Mouse (Mus musculus) limb, embryonic 14.5 days (tissue): ENCODE measurements around the gene Copa. TPM values are rescaled to one million over a fixed set of nuclear protein-coding genes. Genes with fewer than 3 reads are reported as not detected.

Source experiments
- ATAC-seq: fragments of 200-750 bp; cut with Nextera tagmentation; 2 replicates; pipeline ENCODE4 v1.8.0; 2017; ENCODE audit warnings: low read depth, moderate number of reproducible peaks, moderate TSS enrichment; ENCODE audit not compliant: low FRiP score
- DNase-seq: peaks from one replicate; pipeline ENCODE4 v3.0.0-alpha.2; 2015; ENCODE audit warnings: low spot score
- H3K27ac ChIP-seq: fragments of 300-500 bp; sonication (generic); replicated peaks from 2 replicates; pipeline ENCODE4 v1.5.1; 2014; ENCODE audit warnings: low read depth, mild to moderate bottlenecking, low read length, moderate library complexity, mixed read lengths
- H3K27me3 ChIP-seq: fragments of 300-500 bp; sonication (generic); 2 replicates; pipeline ENCODE4 v1.6.1; 2014; ENCODE audit warnings: low read length, mixed read lengths; ENCODE audit not compliant: control insufficient read depth, insufficient read depth
- H3K36me3 ChIP-seq: fragments of 300-500 bp; sonication (generic); 2 replicates; pipeline ENCODE4 v1.6.1; 2014; ENCODE audit warnings: mild to moderate bottlenecking, low read length, moderate library complexity, mixed read lengths; ENCODE audit not compliant: control insufficient read depth, insufficient read depth
- H3K4me1 ChIP-seq: fragments of 300-500 bp; sonication (generic); 2 replicates; pipeline ENCODE4 v1.6.1; 2014; ENCODE audit warnings: antibody characterized with exemption, low read length, mixed read lengths; ENCODE audit not compliant: control insufficient read depth, insufficient read depth
- H3K4me2 ChIP-seq: fragments of 300-500 bp; sonication (generic); replicated peaks from 2 replicates; pipeline ENCODE4 v1.6.1; 2014; ENCODE audit warnings: low read depth, mild to moderate bottlenecking, low read length, moderate library complexity; ENCODE audit not compliant: severe bottlenecking
- H3K4me3 ChIP-seq: fragments of 300-500 bp; sonication (generic); replicated peaks from 2 replicates; pipeline ENCODE4 v1.5.1; 2014; ENCODE audit warnings: low read length
- H3K9ac ChIP-seq: fragments of 300-500 bp; sonication (generic); 2 replicates; pipeline ENCODE4 v1.6.1; 2014; ENCODE audit warnings: mild to moderate bottlenecking, low read depth, low read length, moderate library complexity; ENCODE audit not compliant: severe bottlenecking
- H3K9me3 ChIP-seq: fragments of 300-500 bp; sonication (generic); 2 replicates; pipeline ENCODE4 v1.6.1; 2016; ENCODE audit warnings: low read length; ENCODE audit not compliant: control insufficient read depth
- POLR2A ChIP-seq: fragments of 200-500 bp; IDR thresholded peaks from 2 replicates; pipeline ENCODE4 v1.8.0; 2012; ENCODE audit warnings: inconsistent platforms, mild to moderate bottlenecking, moderate library complexity, borderline replicate concordance; ENCODE audit not compliant: insufficient read depth, insufficient read length; ENCODE audit errors: extremely low read depth
- WGBS: fragments of 180-500 bp; shearing (Covaris S2); extraction: QIAGEN DNeasy Blood & Tissue Kit; methylation state at CpG from one replicate; pipeline ENCODE4 v1.1.7; 2014; 5-methylcytosine and 5-hydroxymethylcytosine counted together
- polyA plus RNA-seq, 2 experiments: library from polyadenylated mRNA; depleted of rRNA in 1 of 2; stranded (reverse) in 1 of 2; unstranded in 1 of 2; fragments of >200 nt; fragmentation: Nextera tagmentation in 1 of 2; extraction: Ambion mirVana in 1 of 2; gene quantifications; 2 replicates each; pipeline versions ENCODE4 v1.2.1 to v1.2.3; 2012 to 2014

Gene Copa
- polyA plus RNA-seq, 2 experiments = 191 to 230 TPM

- no peak overlapping the region for H3K27ac ChIP-seq
- H3K4me2 ChIP-seq = no peak overlapping the region
- no peak for TF ChIP-seq POLR2A
- DNase-seq = no peak
- H3K4me3 ChIP-seq = no peak overlapping the region
- H3K4me1 ChIP-seq = peaks cover 5% of the 10 kb centered on the region; the same call in 1 of the 2 replicates
- no peak overlapping the region for H3K9ac ChIP-seq
- ATAC-seq = no peak
- 74% methylated on average over 2 of the region's 2 CpGs for WGBS
- peaks cover 56% of the 10 kb centered on the region for H3K36me3 ChIP-seq
- H3K27me3 ChIP-seq = no peaks in the 10 kb centered on the region
- no peaks in the 10 kb centered on the region for H3K9me3 ChIP-seq
Measured at GRCm38 (mm10) chr1:172129108-172129507, 46.8 kb downstream of the Copa start.

DNA sequence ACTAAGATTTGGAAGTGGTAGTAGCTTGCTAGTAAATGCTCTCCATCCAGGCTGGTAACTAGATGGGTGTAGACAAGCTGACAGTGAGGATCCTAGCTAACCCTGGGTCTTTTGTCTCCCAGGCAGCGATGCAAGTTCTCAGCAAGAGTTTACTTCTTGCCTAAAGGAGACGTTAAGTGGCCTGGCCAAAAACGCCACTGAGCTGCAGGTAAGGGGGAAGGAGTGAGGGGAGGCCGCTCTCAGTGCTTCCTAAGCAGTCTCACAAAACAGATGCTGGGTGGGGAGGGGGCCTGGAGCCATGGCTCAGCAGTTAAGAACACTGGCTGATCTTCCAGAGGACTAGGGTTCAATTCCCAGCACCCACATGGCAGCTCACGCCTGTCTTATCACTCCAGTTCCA is 47.5 kb downstream of the Copa start:
- Histone ChIP-seq H3K27ac (no peak overlapping the region), H3K4me1 (peaks cover 5% of the 10 kb centered on the region; the same call in 1 of the 2 replicates), H3K36me3 (peaks cover 63% of the 10 kb centered on the region), H3K9me3 (no peaks in the 10 kb centered on the region), H3K9ac (no peak overlapping the region), H3K4me2 (no peak overlapping the region), H3K4me3 (no peak overlapping the region), H3K27me3 (no peaks in the 10 kb centered on the region)
- DNase-seq (no peak), ATAC-seq (no peak)
- WGBS = 90% methylated on average over 5 of the region's 5 CpGs
- TF ChIP-seq POLR2A = no peak

DNA sequence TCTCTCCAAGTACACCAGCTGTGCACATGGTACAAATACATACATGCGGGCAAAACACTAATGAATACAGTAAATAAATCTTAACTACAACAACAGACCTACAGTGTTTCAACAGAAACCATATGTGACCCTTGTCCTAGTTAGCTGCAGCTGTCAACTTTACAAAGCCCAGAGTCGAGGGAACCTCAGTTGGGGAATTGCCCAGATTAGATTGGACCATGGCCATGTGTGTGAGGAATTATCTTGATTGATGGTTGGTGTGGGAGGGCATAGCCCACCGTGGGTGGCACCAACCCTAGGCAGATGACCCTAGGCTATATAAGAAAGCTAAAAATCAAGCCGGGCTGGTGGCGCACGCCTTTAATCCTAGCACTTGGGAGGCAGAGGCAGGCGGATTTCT is 50.0 kb downstream of the Copa start:
- TF ChIP-seq POLR2A = no peak

GRCm38 (mm10) chr1:172133535-172133934 is 51.2 kb downstream of the Copa start:
- Histone ChIP-seq H3K9me3 (no peaks in the 10 kb centered on the region), H3K27ac (peak overlapping the region; percentile 52; the same call in 1 of the 2 replicates), H3K4me2 (no peak overlapping the region), H3K4me3 (no peak overlapping the region), H3K4me1 (no peaks in the 10 kb centered on the region), H3K36me3 (peaks cover 70% of the 10 kb centered on the region), H3K9ac (no peak overlapping the region), H3K27me3 (no peaks in the 10 kb centered on the region)
- no peak for TF ChIP-seq POLR2A
- 74% methylated on average over 7 of the region's 7 CpGs for WGBS
- ATAC-seq (peak; percentile 87), DNase-seq (peak; percentile 53)

More for the DNA sequence above, 50.0 kb downstream of the Copa start:
- no peak overlapping the region for H3K4me2 ChIP-seq
- no peaks in the 10 kb centered on the region for H3K27me3 ChIP-seq
- H3K4me1 ChIP-seq = peaks cover 5% of the 10 kb centered on the region; the same call in 1 of the 2 replicates
- no peak overlapping the region for H3K9ac ChIP-seq
- ATAC-seq (no peak), DNase-seq (no peak)
- no peak overlapping the region for H3K27ac ChIP-seq
- no peaks in the 10 kb centered on the region for H3K9me3 ChIP-seq
- 73% methylated on average over 7 of the region's 7 CpGs for WGBS
- H3K4me3 ChIP-seq = no peak overlapping the region
- peaks cover 74% of the 10 kb centered on the region for H3K36me3 ChIP-seq

- H3K4me3 ChIP-seq = no peak overlapping the region
- H3K27ac ChIP-seq = no peak overlapping the region
- 80% methylated on average over 4 of the region's 4 CpGs for WGBS
Measured at GRCm38 (mm10) chr1:172134072-172134471, 51.7 kb downstream of the Copa start.

GRCm38 (mm10) chr1:172140160-172140559 is 57.8 kb downstream of the Copa start:
- H3K27ac ChIP-seq = no peak overlapping the region
- H3K4me1 ChIP-seq = no peaks in the 10 kb centered on the region
- no peak overlapping the region for H3K9ac ChIP-seq
- DNase-seq (no peak), ATAC-seq (peak; percentile 57)
- peaks cover 8% of the 10 kb centered on the region for H3K36me3 ChIP-seq
- no peak overlapping the region for H3K4me3 ChIP-seq
- H3K27me3 ChIP-seq = no peaks in the 10 kb centered on the region
- TF ChIP-seq POLR2A = no peak
- 69% methylated on average over 2 of the region's 2 CpGs for WGBS
- no peaks in the 10 kb centered on the region for H3K9me3 ChIP-seq
- no peak overlapping the region for H3K4me2 ChIP-seq

More at GRCm38 (mm10) chr1:172134072-172134471, 51.7 kb downstream of the Copa start:
- Histone ChIP-seq H3K36me3 (peaks cover 65% of the 10 kb centered on the region), H3K4me1 (no peaks in the 10 kb centered on the region), H3K9me3 (no peaks in the 10 kb centered on the region), H3K9ac (no peak overlapping the region), H3K4me2 (no peak overlapping the region), H3K27me3 (no peaks in the 10 kb centered on the region)
- no peak for TF ChIP-seq POLR2A
- ATAC-seq = no peak
- no peak for DNase-seq
